ENCODE assay signal across 10 mouse cellular contexts in genomic region chr10:53859224-53859623, GRCm38 (mm10).
DNase-seq lines count a peak whose midpoint lies in the region; ATAC-seq and TF ChIP-seq lines count a peak whose summit lies in the region.
"Had no signal": no experiment of that assay in that cellular context is flagged by ENCODE, and none has a peak within 500 bp of the region (broad histone marks: within the 10 kb centered on the region; RNA-seq: fewer than 3 reads in every experiment).

No protein-coding gene starts in this region.

- no peak overlapping the region for H3K4me2 ChIP-seq in heart, postnatal 0 days (ENCODE audit: low read depth, low read length)
- no peak overlapping the region for H3K4me2 ChIP-seq in stomach, postnatal 0 days (replicated peaks; ENCODE audit: low read depth)

- TF ChIP-seq POLR2A in spleen, adult 2 months (IDR thresholded peaks at IDR 0.05; ENCODE audit: low read depth, low read length): no peak

- no peaks in the 10 kb centered on the region for H3K4me1 ChIP-seq in heart, postnatal 0 days (ENCODE audit: control insufficient read depth, insufficient read depth)
- no peaks in the 10 kb centered on the region for H3K4me1 ChIP-seq in spleen, adult 2 months (ENCODE audit: control insufficient read depth, insufficient read depth, insufficient read length)
- no peaks in the 10 kb centered on the region for H3K4me1 ChIP-seq in stomach, postnatal 0 days (replicated peaks; ENCODE audit: control insufficient read depth, insufficient read depth)

- H3K9me3 ChIP-seq in heart, postnatal 0 days (replicated peaks; ENCODE audit: control insufficient read depth, low read length): no peaks in the 10 kb centered on the region
- H3K9me3 ChIP-seq in stomach, postnatal 0 days (ENCODE audit: control insufficient read depth, low read length): no peaks in the 10 kb centered on the region

- no peak for DNase-seq in heart, postnatal 0 days (ENCODE audit: low spot score)
- no peak for DNase-seq in heart, adult 18-20 months
- no peak for DNase-seq in spleen, adult 2 months (ENCODE audit: low read depth in 1 of 2, low spot score in 2 of 2)
- no peak for DNase-seq in spleen, postnatal 10 days (ENCODE audit: low spot score in 2 of 2)
- peak; percentile 20 for DNase-seq in c-Kit-positive CD71-positive TER-119-positive erythroid progenitor cells, embryonic 14.5 days (ENCODE audit: low spot score)
- DNase-seq in stomach, postnatal 0 days (ENCODE audit: low spot score): no peak
- no peak for DNase-seq in cerebellum, adult 9-11 months
- no peak for DNase-seq in cerebellum, adult 9-10 months
- DNase-seq: left cerebral cortex, postnatal 4 days had no signal

- ATAC-seq in heart, postnatal 0 days (ENCODE audit: insufficient read depth, low read depth): no peak
- no peak for ATAC-seq in stomach, postnatal 0 days (ENCODE audit: low FRiP score, low TSS enrichment)

- TF ChIP-seq EP300 in heart, postnatal 0 days (IDR thresholded peaks at IDR 0.05; ENCODE audit: low read depth): no peak
- TF ChIP-seq EP300 in stomach, postnatal 0 days (optimal IDR thresholded peaks at IDR 0.05): no peak

- 0 out of 2 replicates have a peak, but pooled peaks have one; percentile 14 for TF ChIP-seq CTCF in heart, postnatal 0 days (IDR thresholded peaks at IDR 0.05; ENCODE audit: low read depth)
- peak; percentile 13; the same call in 1 of the 2 replicates for TF ChIP-seq CTCF in spleen, adult 2 months (IDR thresholded peaks at IDR 0.05; ENCODE audit: extremely low read depth, insufficient read depth, insufficient read length, insufficient replicate concordance)
- TF ChIP-seq CTCF in stomach, postnatal 0 days (IDR thresholded peaks at IDR 0.05; ENCODE audit: low read depth): peak; percentile 48

- no peak overlapping the region for H3K27ac ChIP-seq in heart, postnatal 0 days (ENCODE audit: low read depth)
- H3K27ac ChIP-seq in spleen, adult 2 months (ENCODE audit: insufficient read depth, low read length): no peak overlapping the region
- no peak overlapping the region for H3K27ac ChIP-seq in stomach, postnatal 0 days (replicated peaks)
- H3K27ac ChIP-seq: macrophage had no signal

- no peak overlapping the region for H3K9ac ChIP-seq in heart, postnatal 0 days (replicated peaks; ENCODE audit: low read depth, low read length)
- no peak overlapping the region for H3K9ac ChIP-seq in stomach, postnatal 0 days (ENCODE audit: low read length)

- no peaks in the 10 kb centered on the region for H3K36me3 ChIP-seq in heart, postnatal 0 days (replicated peaks; ENCODE audit: control insufficient read depth, insufficient read depth, low read length)
- H3K36me3 ChIP-seq in spleen, adult 2 months (ENCODE audit: control insufficient read depth, insufficient read depth, low read length): no peaks in the 10 kb centered on the region
- no peaks in the 10 kb centered on the region for H3K36me3 ChIP-seq in stomach, postnatal 0 days (ENCODE audit: control insufficient read depth, insufficient read depth, low read length)

- no peak overlapping the region for H3K4me3 ChIP-seq in heart, postnatal 0 days (ENCODE audit: low read depth, low read length)
- no peak overlapping the region for H3K4me3 ChIP-seq in spleen, adult 2 months (ENCODE audit: extremely low read depth, insufficient read depth, insufficient read length)
- no peak overlapping the region for H3K4me3 ChIP-seq in stomach, postnatal 0 days (ENCODE audit: low read depth, low read length)

- WGBS in heart, postnatal 0 days: 75% methylated on average over 3 of the region's 3 CpGs
- WGBS in spleen, adult 2 months: 89% methylated on average over 3 of the region's 3 CpGs
- 84% methylated on average over 3 of the region's 3 CpGs for WGBS in stomach, postnatal 0 days

- no peaks in the 10 kb centered on the region for H3K27me3 ChIP-seq in heart, postnatal 0 days (ENCODE audit: control insufficient read depth, insufficient read depth, low read length)
- no peaks in the 10 kb centered on the region for H3K27me3 ChIP-seq in spleen, adult 2 months (ENCODE audit: control insufficient read depth, insufficient read depth, low read length)
- no peaks in the 10 kb centered on the region for H3K27me3 ChIP-seq in stomach, postnatal 0 days (ENCODE audit: control insufficient read depth, insufficient read depth, low read length)
